Mouse (Mus musculus): ENCODE data around the gene Cped1. TPM values are rescaled to one million over a fixed set of nuclear protein-coding genes. Genes with fewer than 3 reads are reported as not detected.

The Cped1 gene
- polyA plus RNA-seq, 1 experiment from 2014 or later: 10.1 TPM

DNA sequence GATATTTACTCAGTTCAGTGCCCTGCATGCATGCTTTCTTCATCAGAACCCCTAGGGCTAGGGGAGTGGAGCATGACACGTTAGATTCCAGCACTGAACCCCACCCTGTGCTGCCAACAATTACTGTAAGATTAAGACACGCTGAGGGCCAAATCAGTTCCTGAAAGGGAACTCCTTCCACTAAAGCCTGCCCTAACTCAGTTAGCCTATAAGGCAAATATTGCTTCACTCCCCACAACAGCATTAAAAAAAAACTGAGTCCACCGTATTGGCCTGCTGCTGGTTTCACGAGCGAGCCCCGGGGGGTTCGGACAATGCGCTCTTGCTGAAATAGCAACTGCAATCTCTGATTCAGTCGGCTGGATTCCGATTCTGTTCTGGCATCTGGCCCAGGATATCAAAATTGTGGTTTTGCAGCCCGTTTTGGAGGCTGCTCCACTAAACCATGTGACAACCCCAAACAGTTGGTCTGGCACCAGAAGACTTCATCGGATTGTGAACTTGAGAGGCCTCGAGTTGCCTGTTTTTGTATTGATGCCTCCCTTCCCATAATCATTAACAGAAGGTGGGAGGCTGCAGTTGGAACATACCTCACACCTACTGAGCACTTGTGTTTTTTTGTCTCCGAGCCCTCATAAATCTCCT, 294.6 kb downstream of the Cped1 start:
- Histone ChIP-seq H3K4me1 (ENCODE audit: control insufficient read depth, insufficient read depth, low read length) (no peaks in the 10 kb centered on the region), H3K36me3 (ENCODE audit: control insufficient read depth, insufficient read depth, low read length) (no peaks in the 10 kb centered on the region), H3K27me3 (ENCODE audit: control insufficient read depth, insufficient read depth, low read length) (no peaks in the 10 kb centered on the region), H3K4me3 (ENCODE audit: low read depth, low read length) (no peak overlapping the region), H3K27ac (ENCODE audit: low read depth, low read length) (no peak overlapping the region), H3K9me3 (ENCODE audit: control insufficient read depth, low read length) (no peaks in the 10 kb centered on the region), H3K9ac (ENCODE audit: low read length) (no peak overlapping the region), H3K4me2 (ENCODE audit: low read depth) (no peak overlapping the region)
- ATAC-seq (ENCODE audit: insufficient read depth, low FRiP score, low TSS enrichment) (no peak), DNase-seq (ENCODE audit: low spot score) (no peak)
- 55% methylated on average over 14 of the region's 14 CpGs for WGBS

DNA sequence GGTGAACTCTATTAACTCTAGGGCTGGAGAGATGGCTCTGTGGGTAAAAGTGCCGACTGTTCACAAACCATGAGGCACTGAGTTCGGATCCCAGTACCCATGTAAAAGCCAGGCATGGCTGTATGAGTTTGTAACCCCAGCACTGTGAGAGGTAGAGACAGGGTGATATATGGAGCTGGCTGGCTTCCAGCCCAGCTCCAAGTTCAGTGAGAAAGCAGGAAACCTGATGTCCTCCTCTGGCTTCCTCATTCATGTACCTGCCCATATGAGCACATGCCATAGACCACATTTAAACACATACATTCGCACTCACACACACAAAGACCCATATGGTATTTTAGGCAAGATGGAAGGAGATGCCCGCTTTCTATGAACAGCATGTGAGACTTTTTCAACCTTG, 296.7 kb downstream of the Cped1 start:
- no peak overlapping the region for H3K27ac ChIP-seq (ENCODE audit: low read depth, low read length)
- ATAC-seq (ENCODE audit: insufficient read depth, low FRiP score, low TSS enrichment) (no peak), DNase-seq (ENCODE audit: low spot score) (no peak)
- H3K27me3 ChIP-seq (ENCODE audit: control insufficient read depth, insufficient read depth, low read length): peaks cover 4% of the 10 kb centered on the region
- H3K36me3 ChIP-seq (ENCODE audit: control insufficient read depth, insufficient read depth, low read length): no peaks in the 10 kb centered on the region
- no peak overlapping the region for H3K9ac ChIP-seq (ENCODE audit: low read length)
- H3K4me2 ChIP-seq (ENCODE audit: low read depth): no peak overlapping the region
- no peaks in the 10 kb centered on the region for H3K9me3 ChIP-seq (ENCODE audit: control insufficient read depth, low read length)
- WGBS: 82% methylated on average over 4 of the region's 4 CpGs
- H3K4me1 ChIP-seq (ENCODE audit: control insufficient read depth, insufficient read depth, low read length): no peaks in the 10 kb centered on the region
- no peak overlapping the region for H3K4me3 ChIP-seq (ENCODE audit: low read depth, low read length)

DNA sequence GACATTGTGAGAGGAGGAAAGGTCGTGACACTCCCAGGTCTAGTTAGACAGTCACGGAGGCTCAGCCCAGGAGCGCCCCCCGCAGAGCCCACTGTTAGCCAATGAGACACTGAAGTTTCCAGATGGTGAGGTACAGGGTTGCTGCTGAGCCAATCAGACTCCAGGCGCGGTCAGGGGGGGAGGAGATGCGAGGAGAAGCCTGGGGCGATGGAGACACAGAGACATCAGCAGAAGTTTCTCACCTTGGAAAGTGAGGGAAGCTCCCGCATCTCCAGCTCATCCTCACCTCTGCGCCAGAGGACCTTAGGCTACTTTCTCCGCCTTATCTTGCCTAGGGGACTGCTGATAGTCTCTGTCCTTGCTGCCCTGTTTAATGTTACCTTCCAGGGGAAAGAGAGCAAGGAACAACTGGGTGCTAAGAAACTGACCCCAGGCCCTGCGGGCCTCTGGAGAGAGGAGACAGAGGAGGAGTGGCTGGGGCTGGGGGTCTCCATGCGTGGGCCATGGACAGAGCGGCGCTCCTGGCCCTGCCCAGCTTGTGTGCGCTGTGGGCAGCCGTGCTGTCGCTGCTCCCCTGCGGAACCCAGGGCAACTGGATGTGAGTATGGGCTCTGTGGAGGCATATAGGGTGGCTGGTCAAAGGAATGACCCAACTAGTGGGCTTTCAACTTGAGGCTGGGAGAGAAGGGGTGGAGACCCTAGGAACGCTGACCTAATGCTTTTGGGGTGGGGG, 302.5 kb downstream of the Cped1 start, which contains the start of gene Wnt16:
TSS of gene Wnt16 (plus strand) at position 224 of the 733 bp plus-strand sequence.
- H3K9me3 ChIP-seq (ENCODE audit: control insufficient read depth, low read length): no peaks in the 10 kb centered on the region
- H3K4me2 ChIP-seq (ENCODE audit: low read depth): peak within 1 kb of the TSS; percentile 71
- peaks cover 15% of the 10 kb centered on the region for H3K4me1 ChIP-seq (ENCODE audit: control insufficient read depth, insufficient read depth, low read length)
- peak within 1 kb of the TSS; percentile 33 for H3K4me3 ChIP-seq (ENCODE audit: low read depth, low read length)
- H3K36me3 ChIP-seq (ENCODE audit: control insufficient read depth, insufficient read depth, low read length): no peaks in the 10 kb centered on the region
- 1% methylated on average over 20 of the region's 20 CpGs for WGBS
- H3K27ac ChIP-seq (ENCODE audit: low read depth, low read length): no peak within 1 kb of the TSS
- DNase-seq (ENCODE audit: low spot score): peak; percentile 63
- H3K9ac ChIP-seq (ENCODE audit: low read length): peak within 1 kb of the TSS; percentile 41
- peaks cover 35% of the 10 kb centered on the region for H3K27me3 ChIP-seq (ENCODE audit: control insufficient read depth, insufficient read depth, low read length)
- ATAC-seq (ENCODE audit: insufficient read depth, low FRiP score, low TSS enrichment): peak; percentile 74

DNA sequence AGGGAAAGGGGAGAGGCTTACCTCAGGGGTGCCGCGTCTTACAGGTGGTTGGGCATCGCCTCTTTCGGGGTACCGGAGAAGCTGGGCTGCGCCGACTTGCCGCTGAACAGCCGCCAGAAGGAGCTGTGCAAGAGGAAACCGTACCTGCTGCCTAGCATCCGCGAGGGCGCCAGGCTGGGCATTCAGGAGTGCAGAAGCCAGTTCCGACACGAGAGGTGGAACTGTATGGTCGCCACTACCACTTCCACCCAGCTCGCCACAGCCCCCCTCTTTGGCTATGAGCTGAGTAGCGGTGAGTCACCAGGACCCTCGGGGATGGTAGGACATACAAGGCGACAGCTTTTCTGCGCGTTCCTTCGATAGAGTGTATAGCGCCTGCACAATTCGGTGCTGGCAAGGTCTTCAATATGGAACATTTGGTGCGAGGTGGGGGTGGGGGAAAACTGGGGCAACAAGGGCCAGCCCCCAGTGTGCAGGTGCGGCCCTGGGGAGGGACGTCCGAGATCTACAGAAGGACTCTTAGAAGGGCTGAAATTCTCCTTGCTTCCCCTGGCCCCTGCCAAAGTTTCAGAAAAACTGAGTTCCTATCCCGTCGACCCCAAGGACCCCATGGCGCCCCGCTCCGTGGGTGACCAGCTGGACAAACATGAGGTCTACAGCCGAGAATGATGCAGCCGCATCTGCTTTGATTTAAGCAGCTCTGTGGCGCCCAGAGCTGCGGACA, 303.2 kb downstream of the Cped1 start:
- ATAC-seq (ENCODE audit: insufficient read depth, low FRiP score, low TSS enrichment): peak; percentile 58; the same call in 1 of the 2 replicates
- Histone ChIP-seq H3K27me3 (ENCODE audit: control insufficient read depth, insufficient read depth, low read length) (peaks cover 35% of the 10 kb centered on the region), H3K4me3 (ENCODE audit: low read depth, low read length) (peak overlapping the region; percentile 33), H3K27ac (ENCODE audit: low read depth, low read length) (no peak overlapping the region), H3K9me3 (ENCODE audit: control insufficient read depth, low read length) (no peaks in the 10 kb centered on the region), H3K36me3 (ENCODE audit: control insufficient read depth, insufficient read depth, low read length) (no peaks in the 10 kb centered on the region), H3K4me2 (ENCODE audit: low read depth) (peak overlapping the region; percentile 71), H3K4me1 (ENCODE audit: control insufficient read depth, insufficient read depth, low read length) (peaks cover 15% of the 10 kb centered on the region), H3K9ac (ENCODE audit: low read length) (peak overlapping the region; percentile 41)
- under 1% methylated on average over 38 of the region's 38 CpGs for WGBS
- peak; percentile 64 for DNase-seq (ENCODE audit: low spot score)

DNA sequence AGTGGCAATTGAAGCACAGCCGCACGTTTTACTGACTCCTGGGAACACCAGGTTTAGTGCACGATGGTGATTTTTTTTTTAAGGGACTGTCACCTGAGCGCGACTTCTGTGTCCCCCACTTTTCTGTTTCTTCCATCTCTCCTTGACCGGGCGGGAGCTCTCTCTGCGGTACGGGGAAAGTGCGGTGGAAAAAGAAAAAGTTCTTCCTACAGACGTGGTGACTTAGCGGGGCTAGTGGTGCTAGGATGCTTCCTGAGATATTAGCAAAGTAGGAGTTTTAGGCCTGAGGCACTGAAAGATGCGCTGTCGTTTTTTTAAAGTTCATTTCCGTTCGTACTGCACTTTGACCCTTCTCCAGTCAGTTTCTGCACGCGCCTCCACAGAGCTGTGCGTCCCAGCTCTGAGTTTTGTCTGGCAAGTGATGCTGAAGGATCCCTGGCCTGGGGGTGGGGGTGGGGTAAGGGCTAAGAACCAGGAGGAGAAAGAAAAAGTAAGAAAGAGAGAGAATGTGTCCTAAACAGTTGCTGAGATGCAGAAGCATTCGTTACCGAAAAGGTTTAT, 303.8 kb downstream of the Cped1 start:
- Histone ChIP-seq H3K4me1 (ENCODE audit: control insufficient read depth, insufficient read depth, low read length) (peaks cover 15% of the 10 kb centered on the region), H3K4me2 (ENCODE audit: low read depth) (peak overlapping the region; percentile 71), H3K27ac (ENCODE audit: low read depth, low read length) (no peak overlapping the region), H3K9ac (ENCODE audit: low read length) (no peak overlapping the region), H3K27me3 (ENCODE audit: control insufficient read depth, insufficient read depth, low read length) (peaks cover 35% of the 10 kb centered on the region), H3K4me3 (ENCODE audit: low read depth, low read length) (peak overlapping the region; percentile 33), H3K9me3 (ENCODE audit: control insufficient read depth, low read length) (no peaks in the 10 kb centered on the region), H3K36me3 (ENCODE audit: control insufficient read depth, insufficient read depth, low read length) (no peaks in the 10 kb centered on the region)
- ATAC-seq (ENCODE audit: insufficient read depth, low FRiP score, low TSS enrichment): no peak
- DNase-seq (ENCODE audit: low spot score): peak; percentile 26
- WGBS: under 1% methylated on average over 21 of the region's 21 CpGs

DNA sequence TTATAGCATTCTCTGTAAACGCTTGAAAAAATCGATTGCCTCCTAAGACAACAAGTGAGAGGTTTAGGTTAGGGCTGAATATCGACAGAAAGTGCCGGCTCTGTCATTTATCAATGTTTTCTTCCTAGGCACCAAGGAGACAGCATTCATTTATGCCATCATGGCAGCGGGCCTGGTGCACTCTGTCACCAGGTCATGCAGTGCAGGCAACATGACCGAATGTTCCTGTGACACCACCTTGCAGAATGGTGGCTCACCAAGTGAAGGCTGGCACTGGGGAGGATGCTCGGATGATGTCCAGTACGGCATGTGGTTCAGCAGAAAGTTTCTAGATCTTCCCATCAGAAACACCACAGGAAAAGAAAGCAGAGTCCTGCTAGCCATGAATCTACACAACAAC, 305.1 kb downstream of the Cped1 start:
- Histone ChIP-seq H3K9me3 (ENCODE audit: control insufficient read depth, low read length) (no peaks in the 10 kb centered on the region), H3K27ac (ENCODE audit: low read depth, low read length) (no peak overlapping the region), H3K4me1 (ENCODE audit: control insufficient read depth, insufficient read depth, low read length) (peaks cover 15% of the 10 kb centered on the region), H3K4me3 (ENCODE audit: low read depth, low read length) (no peak overlapping the region), H3K36me3 (ENCODE audit: control insufficient read depth, insufficient read depth, low read length) (no peaks in the 10 kb centered on the region), H3K9ac (ENCODE audit: low read length) (no peak overlapping the region), H3K27me3 (ENCODE audit: control insufficient read depth, insufficient read depth, low read length) (peaks cover 35% of the 10 kb centered on the region), H3K4me2 (ENCODE audit: low read depth) (no peak overlapping the region)
- ATAC-seq (ENCODE audit: insufficient read depth, low FRiP score, low TSS enrichment) (no peak), DNase-seq (ENCODE audit: low spot score) (no peak)
- WGBS: 65% methylated on average over 8 of the region's 8 CpGs

DNA sequence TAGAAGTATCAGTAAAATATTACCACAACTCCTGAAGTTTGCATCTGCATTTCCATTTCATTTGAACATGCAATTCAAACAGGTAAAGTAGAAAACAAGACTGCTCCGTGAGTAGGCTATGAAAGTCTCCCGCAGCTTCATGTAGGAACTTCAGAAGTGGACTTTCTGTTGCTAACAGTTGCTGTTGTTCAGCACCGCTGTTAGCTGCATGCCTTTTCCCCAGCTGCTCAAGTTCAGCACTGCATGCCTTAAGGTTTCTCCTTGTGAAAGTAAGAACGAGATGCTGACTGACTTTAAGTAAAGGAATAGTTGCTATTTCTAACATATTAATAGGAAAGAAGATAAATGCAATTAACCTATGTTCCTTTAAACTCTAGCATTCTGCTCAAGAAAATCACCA, 306.3 kb downstream of the Cped1 start:
- no peak overlapping the region for H3K9ac ChIP-seq (ENCODE audit: low read length)
- H3K36me3 ChIP-seq (ENCODE audit: control insufficient read depth, insufficient read depth, low read length): no peaks in the 10 kb centered on the region
- DNase-seq (ENCODE audit: low spot score) (no peak), ATAC-seq (ENCODE audit: insufficient read depth, low FRiP score, low TSS enrichment) (no peak)
- peaks cover 15% of the 10 kb centered on the region for H3K4me1 ChIP-seq (ENCODE audit: control insufficient read depth, insufficient read depth, low read length)
- H3K4me2 ChIP-seq (ENCODE audit: low read depth): no peak overlapping the region
- H3K9me3 ChIP-seq (ENCODE audit: control insufficient read depth, low read length): no peaks in the 10 kb centered on the region
- no peak overlapping the region for H3K4me3 ChIP-seq (ENCODE audit: low read depth, low read length)
- H3K27me3 ChIP-seq (ENCODE audit: control insufficient read depth, insufficient read depth, low read length): peaks cover 32% of the 10 kb centered on the region
- H3K27ac ChIP-seq (ENCODE audit: low read depth, low read length): no peak overlapping the region
- 31% methylated on average over 4 of the region's 4 CpGs for WGBS

DNA sequence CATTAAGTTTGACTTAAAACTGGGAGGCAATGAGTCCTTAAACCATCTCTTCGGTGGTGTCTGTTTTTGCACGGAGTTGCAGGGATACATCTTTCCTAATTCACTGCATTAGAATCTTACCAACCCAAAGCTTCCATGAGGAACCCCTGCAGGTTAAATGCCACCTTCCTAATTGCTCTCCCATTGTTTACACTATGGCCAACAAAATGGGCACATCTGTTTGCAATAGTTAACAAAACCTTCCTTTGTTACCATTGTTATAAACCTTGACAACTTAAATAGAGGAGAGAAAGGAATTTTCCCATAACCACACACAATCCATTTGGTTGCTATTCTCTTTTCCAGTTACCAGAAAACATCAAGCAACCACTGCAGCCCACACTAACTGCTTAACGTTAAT, 308.2 kb downstream of the Cped1 start:
- H3K9ac ChIP-seq (ENCODE audit: low read length): no peak overlapping the region
- H3K4me3 ChIP-seq (ENCODE audit: low read depth, low read length): no peak overlapping the region
- WGBS: 23% methylated on average over 3 of the region's 3 CpGs
- H3K4me2 ChIP-seq (ENCODE audit: low read depth): no peak overlapping the region
- no peaks in the 10 kb centered on the region for H3K36me3 ChIP-seq (ENCODE audit: control insufficient read depth, insufficient read depth, low read length)
- H3K27me3 ChIP-seq (ENCODE audit: control insufficient read depth, insufficient read depth, low read length): peaks cover 18% of the 10 kb centered on the region
- ATAC-seq (ENCODE audit: insufficient read depth, low FRiP score, low TSS enrichment) (no peak), DNase-seq (ENCODE audit: low spot score) (no peak)
- no peak overlapping the region for H3K27ac ChIP-seq (ENCODE audit: low read depth, low read length)
- H3K9me3 ChIP-seq (ENCODE audit: control insufficient read depth, low read length): no peaks in the 10 kb centered on the region
- H3K4me1 ChIP-seq (ENCODE audit: control insufficient read depth, insufficient read depth, low read length): peaks cover 7% of the 10 kb centered on the region
